Mouse (Mus musculus): ENCODE results near the gene Adam23. TPM values are rescaled to one million over a fixed set of nuclear protein-coding genes. Genes with fewer than 3 reads are reported as not detected.

The Adam23 gene
- total and polyA plus RNA-seq, 3 experiments: not detected

DNA sequence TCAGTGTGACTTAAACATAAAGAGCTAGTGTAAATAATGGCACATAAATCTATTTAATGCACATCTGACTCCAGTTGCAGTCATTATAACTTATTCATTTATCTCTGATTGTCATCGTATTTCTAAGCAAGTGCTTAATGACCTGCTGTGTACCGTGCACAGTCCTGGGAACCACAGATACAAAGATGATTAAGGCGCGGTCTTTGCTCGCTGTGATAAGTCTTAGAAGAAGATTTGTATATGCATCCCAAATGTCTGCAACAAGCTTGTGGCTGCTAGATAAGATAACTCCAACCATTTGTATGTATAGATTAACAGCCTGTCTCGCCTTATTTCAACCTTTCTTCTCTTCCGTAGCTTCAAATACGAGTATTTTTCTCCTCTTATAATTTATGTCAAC, 27.2 kb upstream of the Adam23 start:
- Histone ChIP-seq H3K9me3 (replicated peaks; ENCODE audit: low read length) (no peaks in the 10 kb centered on the region), H3K4me3 (replicated peaks in 1 of 3; ENCODE audit: low read depth in 2 of 3, low read length in 2 of 3, poor library complexity in 1 of 3) (no peak overlapping the region), H3K27ac (ENCODE audit: insufficient read depth, low read depth) (no peak overlapping the region), H3K27me3 (replicated peaks) (no peaks in the 10 kb centered on the region), H3K4me1 (ENCODE audit: control insufficient read depth in 1 of 2, insufficient read depth in 2 of 2) (peaks cover 0 to 9% of the 10 kb centered on the region in 2 experiments; a peak in 2 of 4 replicates), H3K9ac (ENCODE audit: insufficient read depth, low read depth) (no peak overlapping the region), H3K4me2 (ENCODE audit: insufficient read depth, low read depth, poor library complexity, severe bottlenecking) (no peak overlapping the region), H3K36me3 (replicated peaks in 1 of 2; ENCODE audit: control insufficient read depth in 1 of 2, insufficient read depth in 1 of 2, low read length in 1 of 2) (no peaks in the 10 kb centered on the region), H3K79me2 (replicated peaks; ENCODE audit: control insufficient read depth, extremely low read depth, insufficient read depth, poor library complexity, severe bottlenecking) (no peaks in the 10 kb centered on the region)
- dilution Hi-C loops (cut with MboI; ENCODE audit: extremely low pct_ligation_motif_present, extremely low pct_unique_long_range_greater_than_20kb, low sequenced_read_pairs) (no loop called here), in situ Hi-C loops (cut with MboI; ENCODE audit: low pct_ligation_motif_present, low pct_unique_long_range_greater_than_20kb, low sequenced_read_pairs) (no loop called here)
- no peak for TF ChIP-seq USF2 (conservative IDR thresholded peaks at IDR 0.05; ENCODE audit: low read depth, low read length)
- no peak for TF ChIP-seq POLR2AphosphoS2 (IDR thresholded peaks at IDR 0.05; ENCODE audit: low read depth, low read length)
- TF ChIP-seq HCFC1 (IDR thresholded peaks at IDR 0.05; ENCODE audit: low read depth, low read length): no peak
- TF ChIP-seq NELFE (IDR thresholded peaks at IDR 0.05; ENCODE audit: low read depth, low read length): no peak
- no peak for TF ChIP-seq CTCF (conservative IDR thresholded peaks at IDR 0.05 in 1 of 2, IDR thresholded peaks at IDR 0.05 in 1 of 2; ENCODE audit: low read depth in 2 of 2, low read length in 2 of 2)
- TF ChIP-seq ZC3H11A (IDR thresholded peaks at IDR 0.05; ENCODE audit: low read depth, low read length): no peak
- no peak for TF ChIP-seq KAT2A (IDR thresholded peaks at IDR 0.05; ENCODE audit: insufficient replicate concordance, low read length)
- TF ChIP-seq MAX (IDR thresholded peaks at IDR 0.05; ENCODE audit: low read length): no peak
- no peak for TF ChIP-seq SIN3A (IDR thresholded peaks at IDR 0.05; ENCODE audit: low read length)
- no peak for TF ChIP-seq ETS1 (conservative IDR thresholded peaks at IDR 0.05; ENCODE audit: low read depth, low read length)
- TF ChIP-seq BHLHE40 (IDR thresholded peaks at IDR 0.05; ENCODE audit: low read depth, low read length): no peak
- TF ChIP-seq MYC (IDR thresholded peaks at IDR 0.05; ENCODE audit: low read depth, low read length): no peak
- no peak for TF ChIP-seq GABPA (IDR thresholded peaks at IDR 0.05; ENCODE audit: insufficient replicate concordance, low read depth, low read length)
- no peak for TF ChIP-seq MEF2A (IDR thresholded peaks at IDR 0.05; ENCODE audit: borderline replicate concordance, low read depth, low read length)
- no peak for TF ChIP-seq JUND (conservative IDR thresholded peaks at IDR 0.05; ENCODE audit: low read depth, low read length)
- no peak for TF ChIP-seq SMC3 (IDR thresholded peaks at IDR 0.05; ENCODE audit: low read depth, low read length)
- no peak for TF ChIP-seq EP300 (IDR thresholded peaks at IDR 0.05; ENCODE audit: low read length)
- no peak for TF ChIP-seq UBTF (IDR thresholded peaks at IDR 0.05; ENCODE audit: low read depth, low read length)
- DNase-seq (ENCODE audit: extremely low read depth): no peak

DNA sequence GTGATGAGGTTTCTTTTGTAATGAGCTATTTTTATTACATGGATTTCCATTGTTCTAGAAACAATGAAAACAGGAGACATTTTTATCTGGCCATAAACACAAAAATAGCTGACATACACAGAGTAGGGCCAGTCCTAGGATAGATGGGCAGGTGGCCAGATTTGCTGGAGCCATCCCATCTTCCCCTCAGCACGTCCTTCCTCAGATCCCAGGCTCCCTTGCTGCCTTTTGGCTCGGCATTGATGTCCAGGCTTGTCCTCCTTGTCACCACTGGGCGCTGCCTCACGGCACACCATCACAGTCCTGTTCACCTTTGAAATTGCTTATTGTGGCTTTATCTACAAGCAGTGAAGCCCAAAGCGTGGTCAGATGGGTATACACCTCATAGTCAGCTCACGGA, 15.0 kb upstream of the Adam23 start:
- no peaks in the 10 kb centered on the region for H3K79me2 ChIP-seq (replicated peaks; ENCODE audit: control insufficient read depth, extremely low read depth, insufficient read depth, poor library complexity, severe bottlenecking)
- H3K9me3 ChIP-seq (replicated peaks; ENCODE audit: low read length): no peaks in the 10 kb centered on the region
- H3K27ac ChIP-seq (ENCODE audit: insufficient read depth, low read depth): no peak overlapping the region
- H3K27me3 ChIP-seq (replicated peaks): no peaks in the 10 kb centered on the region
- H3K4me2 ChIP-seq (ENCODE audit: insufficient read depth, low read depth, poor library complexity, severe bottlenecking): no peak overlapping the region
- H3K36me3 ChIP-seq (replicated peaks in 1 of 2; ENCODE audit: control insufficient read depth in 1 of 2, insufficient read depth in 1 of 2, low read length in 1 of 2): no peaks in the 10 kb centered on the region
- no peak for TF ChIP-seq SMC3 (IDR thresholded peaks at IDR 0.05; ENCODE audit: low read depth, low read length)
- TF ChIP-seq ZMIZ1 (IDR thresholded peaks at IDR 0.05; ENCODE audit: low read depth, low read length): no peak
- no peak overlapping the region for H3K9ac ChIP-seq (ENCODE audit: insufficient read depth, low read depth)
- dilution Hi-C loops (cut with MboI; ENCODE audit: extremely low pct_ligation_motif_present, extremely low pct_unique_long_range_greater_than_20kb, low sequenced_read_pairs) (no loop called here), in situ Hi-C loops (cut with MboI; ENCODE audit: low pct_ligation_motif_present, low pct_unique_long_range_greater_than_20kb, low sequenced_read_pairs) (no loop called here)
- DNase-seq (ENCODE audit: extremely low read depth): no peak
- H3K4me3 ChIP-seq (replicated peaks in 1 of 3; ENCODE audit: low read depth in 2 of 3, low read length in 2 of 3, poor library complexity in 1 of 3): no peak overlapping the region
- H3K4me1 ChIP-seq (ENCODE audit: control insufficient read depth in 1 of 2, insufficient read depth in 2 of 2): peaks cover 0 to 3% of the 10 kb centered on the region in 2 experiments; a peak in 1 of 4 replicates

Measured in CH12.LX (cell line).